Mouse (Mus musculus): ENCODE measurements around the gene Igf2bp2. TPM values are rescaled to one million over a fixed set of nuclear protein-coding genes. Genes with fewer than 3 reads are reported as not detected.

Gene Igf2bp2
- polyA plus RNA-seq, 1 experiment from 2014 or later: 102 TPM

DNA sequence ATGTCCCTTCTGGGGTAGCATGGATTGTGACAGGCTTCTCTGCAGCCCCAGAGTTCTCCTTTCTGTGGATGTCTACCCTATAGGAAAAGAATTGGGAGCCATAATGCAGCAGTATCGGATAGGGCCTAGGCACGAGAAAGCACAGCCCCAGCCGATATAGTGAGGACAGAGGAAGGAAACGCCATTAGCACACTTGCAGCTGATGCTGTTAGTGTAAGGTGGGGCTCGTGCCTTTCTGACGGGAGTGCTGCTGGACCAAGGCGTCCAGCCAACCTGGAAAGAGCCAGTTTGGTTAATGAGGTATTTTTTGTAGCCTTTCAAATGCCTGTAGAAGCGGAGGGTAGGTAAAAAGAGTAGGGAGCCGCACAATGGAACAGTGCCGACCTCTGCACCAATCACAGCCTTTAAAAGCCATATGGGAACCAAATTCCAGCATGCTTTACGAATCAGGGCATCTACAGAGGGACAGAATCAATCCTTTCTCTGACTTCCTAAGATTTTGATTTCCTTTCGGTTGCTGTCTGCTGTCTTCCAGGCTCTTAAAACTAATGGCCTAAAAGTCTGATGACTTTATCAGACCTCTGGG lies 82.9 kb downstream of the Igf2bp2 start:
- H3K4me3 ChIP-seq (ENCODE audit: low read depth, low read length): no peak overlapping the region
- ATAC-seq (replicated peaks; ENCODE audit: insufficient number of reproducible peaks, low FRiP score, low TSS enrichment): no peak
- H3K27me3 ChIP-seq (ENCODE audit: control insufficient read depth, insufficient read depth, low read length): no peaks in the 10 kb centered on the region
- H3K9me3 ChIP-seq (replicated peaks; ENCODE audit: control insufficient read depth, low read length): no peaks in the 10 kb centered on the region
- H3K4me1 ChIP-seq (ENCODE audit: control insufficient read depth, insufficient read depth, low read length): 0 out of 2 replicates have a peak, but pooled peaks cover 4% of the 10 kb centered on the region
- H3K36me3 ChIP-seq (ENCODE audit: control insufficient read depth, insufficient read depth, low read length): peaks cover 26% of the 10 kb centered on the region
- no peak overlapping the region for H3K4me2 ChIP-seq
- 84% methylated on average over 12 of the region's 12 CpGs for WGBS (ENCODE audit: insufficient replicate concordance)
- H3K9ac ChIP-seq (ENCODE audit: low read depth, low read length): no peak overlapping the region
- H3K27ac ChIP-seq (ENCODE audit: low read depth, low read length): no peak overlapping the region

DNA sequence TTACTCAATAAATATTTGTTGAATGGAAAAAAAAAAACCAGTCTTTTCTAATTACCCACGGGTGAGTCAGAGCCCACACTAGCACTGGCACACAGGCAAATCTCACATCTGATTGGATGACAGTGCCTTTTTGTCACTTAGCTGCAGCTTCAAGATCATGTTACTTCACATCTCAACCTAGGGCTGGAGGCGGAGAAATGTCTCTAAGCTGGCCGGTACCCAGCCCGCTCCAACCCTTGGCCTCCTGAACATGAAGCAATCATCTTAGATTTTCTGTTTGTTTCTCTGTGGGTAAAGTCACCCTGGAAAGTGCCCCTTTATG lies 86.5 kb downstream of the Igf2bp2 start:
- no peak overlapping the region for H3K4me2 ChIP-seq
- ATAC-seq (replicated peaks; ENCODE audit: insufficient number of reproducible peaks, low FRiP score, low TSS enrichment): no peak
- H3K9me3 ChIP-seq (replicated peaks; ENCODE audit: control insufficient read depth, low read length): no peaks in the 10 kb centered on the region
- 53% methylated on average over 4 of the region's 4 CpGs for WGBS (ENCODE audit: insufficient replicate concordance)
- H3K4me3 ChIP-seq (ENCODE audit: low read depth, low read length): no peak overlapping the region
- peaks cover 23% of the 10 kb centered on the region for H3K36me3 ChIP-seq (ENCODE audit: control insufficient read depth, insufficient read depth, low read length)
- 0 out of 2 replicates have a peak, but pooled peaks cover 4% of the 10 kb centered on the region for H3K4me1 ChIP-seq (ENCODE audit: control insufficient read depth, insufficient read depth, low read length)
- H3K27ac ChIP-seq (ENCODE audit: low read depth, low read length): no peak overlapping the region
- no peaks in the 10 kb centered on the region for H3K27me3 ChIP-seq (ENCODE audit: control insufficient read depth, insufficient read depth, low read length)
- H3K9ac ChIP-seq (ENCODE audit: low read depth, low read length): no peak overlapping the region

DNA sequence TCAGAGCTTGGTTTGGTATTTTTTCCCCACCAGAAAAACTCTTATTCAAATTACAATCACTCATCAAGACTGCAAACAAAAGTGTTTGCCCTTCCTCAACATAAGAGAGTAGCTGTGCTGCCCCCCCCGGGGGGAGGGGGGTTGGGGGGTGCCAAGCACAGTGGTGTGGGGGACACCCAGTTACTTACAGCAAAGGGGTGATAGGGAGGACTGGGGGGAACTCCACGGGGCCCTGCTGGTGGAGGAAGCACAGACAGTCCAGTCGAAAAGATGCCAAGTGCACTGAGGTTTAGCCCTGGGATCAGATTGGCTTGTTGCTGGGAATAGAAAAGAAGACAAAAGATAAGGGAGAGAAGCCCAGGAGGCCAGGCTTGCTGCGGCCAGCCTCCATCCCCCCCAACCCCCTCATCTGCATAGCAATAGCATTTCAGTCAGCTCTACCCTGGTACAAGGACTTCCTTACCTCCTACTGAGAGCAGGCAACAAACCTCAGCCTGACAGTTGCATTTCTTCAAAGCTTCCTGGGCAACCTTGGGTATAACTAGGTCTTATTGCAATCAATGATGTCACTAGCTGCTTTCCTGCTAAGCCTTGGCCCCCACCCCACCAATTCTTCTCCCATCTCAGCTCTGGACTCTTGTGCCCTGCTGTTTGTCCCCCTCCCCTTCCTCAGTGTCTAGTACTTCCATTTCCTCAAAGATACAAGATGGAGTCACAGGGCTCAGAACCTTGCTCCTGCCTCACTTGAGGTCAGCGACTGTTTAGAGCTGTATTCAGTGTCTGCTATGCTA lies 87.1 kb downstream of the Igf2bp2 start:
- ATAC-seq (replicated peaks; ENCODE audit: insufficient number of reproducible peaks, low FRiP score, low TSS enrichment): no peak
- Histone ChIP-seq H3K4me1 (ENCODE audit: control insufficient read depth, insufficient read depth, low read length) (0 out of 2 replicates have a peak, but pooled peaks cover 4% of the 10 kb centered on the region), H3K4me3 (ENCODE audit: low read depth, low read length) (no peak overlapping the region), H3K4me2 (no peak overlapping the region), H3K9me3 (replicated peaks; ENCODE audit: control insufficient read depth, low read length) (no peaks in the 10 kb centered on the region), H3K27me3 (ENCODE audit: control insufficient read depth, insufficient read depth, low read length) (no peaks in the 10 kb centered on the region), H3K27ac (ENCODE audit: low read depth, low read length) (no peak overlapping the region), H3K36me3 (ENCODE audit: control insufficient read depth, insufficient read depth, low read length) (peaks cover 21% of the 10 kb centered on the region), H3K9ac (ENCODE audit: low read depth, low read length) (no peak overlapping the region)
- 26% methylated on average over 5 of the region's 5 CpGs for whole genome bisulfite sequencing (ENCODE audit: insufficient replicate concordance)

DNA sequence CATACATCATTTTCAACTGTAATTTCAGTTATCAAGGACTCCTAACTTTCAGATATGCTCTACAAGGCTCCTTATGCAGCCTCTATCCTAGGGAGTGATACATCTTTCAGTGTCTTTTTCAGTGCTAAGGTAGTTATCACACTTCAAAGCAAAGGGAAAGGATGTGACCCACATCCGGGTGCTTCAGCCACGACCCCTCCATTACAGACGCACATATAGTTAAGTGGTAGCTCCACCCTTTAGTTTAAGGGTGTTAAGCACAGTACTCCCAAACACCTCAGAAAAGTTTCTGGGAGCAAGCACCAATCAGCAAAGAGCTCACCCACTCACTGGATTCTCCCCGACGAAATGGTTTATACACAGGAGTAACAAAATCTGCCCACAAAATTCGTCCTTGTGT lies 88.0 kb downstream of the Igf2bp2 start:
- H3K27me3 ChIP-seq (ENCODE audit: control insufficient read depth, insufficient read depth, low read length): no peaks in the 10 kb centered on the region
- no peak for ATAC-seq (replicated peaks; ENCODE audit: insufficient number of reproducible peaks, low FRiP score, low TSS enrichment)
- H3K4me3 ChIP-seq (ENCODE audit: low read depth, low read length): no peak overlapping the region
- no peaks in the 10 kb centered on the region for H3K9me3 ChIP-seq (replicated peaks; ENCODE audit: control insufficient read depth, low read length)
- H3K4me1 ChIP-seq (ENCODE audit: control insufficient read depth, insufficient read depth, low read length): 0 out of 2 replicates have a peak, but pooled peaks cover 4% of the 10 kb centered on the region
- H3K36me3 ChIP-seq (ENCODE audit: control insufficient read depth, insufficient read depth, low read length): peaks cover 20% of the 10 kb centered on the region
- H3K27ac ChIP-seq (ENCODE audit: low read depth, low read length): no peak overlapping the region
- no peak overlapping the region for H3K9ac ChIP-seq (ENCODE audit: low read depth, low read length)
- WGBS (ENCODE audit: insufficient replicate concordance): 77% methylated on average over 6 of the region's 6 CpGs
- H3K4me2 ChIP-seq: no peak overlapping the region

DNA sequence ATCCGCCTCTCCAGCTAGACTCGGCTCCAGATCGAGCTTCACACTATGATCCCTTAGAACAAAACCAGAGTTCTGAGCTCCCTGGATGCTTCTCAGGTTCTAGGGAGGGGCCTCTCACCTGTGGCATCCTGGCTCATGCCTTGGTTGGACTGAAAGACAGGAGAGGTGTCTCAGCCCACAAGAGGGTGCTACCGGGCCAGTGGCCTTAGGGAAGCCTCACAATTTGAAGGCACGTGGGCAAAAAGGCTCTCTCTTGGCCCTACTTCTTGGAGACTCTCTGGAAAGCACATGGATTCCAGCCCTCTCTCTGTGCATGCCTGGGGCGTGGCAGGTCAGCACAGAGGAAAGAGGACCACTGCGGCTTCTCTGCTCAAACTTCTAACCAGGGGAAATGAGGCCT lies 91.7 kb downstream of the Igf2bp2 start:
- ATAC-seq (replicated peaks; ENCODE audit: insufficient number of reproducible peaks, low FRiP score, low TSS enrichment): no peak

DNA sequence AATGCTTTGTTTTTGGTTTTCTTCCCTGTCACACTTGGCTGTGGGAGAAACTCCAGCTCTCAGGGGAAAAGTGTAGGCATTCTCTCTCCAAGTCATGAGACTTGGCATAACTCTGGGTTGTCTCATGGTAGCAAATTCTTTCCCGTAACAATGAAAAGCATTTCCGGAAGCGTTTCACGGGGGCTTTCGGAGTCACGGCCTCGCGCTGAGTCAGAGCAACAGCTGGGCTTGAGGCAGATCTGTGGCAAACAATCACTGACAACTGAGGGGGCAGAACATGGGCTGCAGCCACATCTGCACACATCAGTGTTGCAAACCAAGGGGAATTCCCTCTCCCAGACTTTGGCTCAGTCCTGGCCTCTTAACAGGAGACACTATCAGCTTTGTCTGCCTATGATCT lies 95.7 kb downstream of the Igf2bp2 start:
- ATAC-seq (replicated peaks; ENCODE audit: insufficient number of reproducible peaks, low FRiP score, low TSS enrichment): no peak
- Histone ChIP-seq H3K4me3 (ENCODE audit: low read depth, low read length) (no peak overlapping the region), H3K4me2 (no peak overlapping the region), H3K9ac (ENCODE audit: low read depth, low read length) (no peak overlapping the region), H3K27me3 (ENCODE audit: control insufficient read depth, insufficient read depth, low read length) (no peaks in the 10 kb centered on the region), H3K27ac (ENCODE audit: low read depth, low read length) (no peak overlapping the region), H3K36me3 (ENCODE audit: control insufficient read depth, insufficient read depth, low read length) (peaks cover 37% of the 10 kb centered on the region), H3K9me3 (replicated peaks; ENCODE audit: control insufficient read depth, low read length) (no peaks in the 10 kb centered on the region), H3K4me1 (ENCODE audit: control insufficient read depth, insufficient read depth, low read length) (no peaks in the 10 kb centered on the region)
- 89% methylated on average over 8 of the region's 8 CpGs for WGBS (ENCODE audit: insufficient replicate concordance)

More for the DNA sequence above, 91.7 kb downstream of the Igf2bp2 start:
- Histone ChIP-seq H3K4me1 (ENCODE audit: control insufficient read depth, insufficient read depth, low read length) (0 out of 2 replicates have a peak, but pooled peaks cover 4% of the 10 kb centered on the region), H3K4me2 (no peak overlapping the region), H3K27ac (ENCODE audit: low read depth, low read length) (no peak overlapping the region), H3K9ac (ENCODE audit: low read depth, low read length) (no peak overlapping the region), H3K36me3 (ENCODE audit: control insufficient read depth, insufficient read depth, low read length) (peaks cover 29% of the 10 kb centered on the region), H3K27me3 (ENCODE audit: control insufficient read depth, insufficient read depth, low read length) (no peaks in the 10 kb centered on the region), H3K9me3 (replicated peaks; ENCODE audit: control insufficient read depth, low read length) (no peaks in the 10 kb centered on the region), H3K4me3 (ENCODE audit: low read depth, low read length) (no peak overlapping the region)
- 78% methylated on average over 7 of the region's 7 CpGs for WGBS (ENCODE audit: insufficient replicate concordance)

DNA sequence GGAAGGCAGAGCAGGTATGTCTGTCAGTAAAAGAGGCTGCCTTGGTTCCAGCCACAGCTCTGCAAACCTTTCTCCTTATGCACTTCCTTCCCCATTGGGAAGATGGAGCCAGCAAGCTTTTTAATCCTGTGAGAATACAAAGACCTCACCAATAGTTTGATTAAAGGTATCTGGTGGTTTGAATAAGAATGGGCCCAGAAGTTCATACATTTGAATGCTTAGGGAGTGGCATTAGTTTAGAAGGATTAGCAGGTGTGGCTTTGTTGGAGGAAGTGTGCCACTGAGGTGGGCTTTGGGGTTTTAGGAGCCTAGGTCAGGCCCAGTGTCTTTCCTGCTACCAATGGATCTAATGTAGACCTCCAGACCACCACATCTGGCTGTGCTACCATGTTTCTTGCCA lies 97.6 kb downstream of the Igf2bp2 start:
- peaks cover 55% of the 10 kb centered on the region for H3K36me3 ChIP-seq (ENCODE audit: control insufficient read depth, insufficient read depth, low read length)
- H3K27ac ChIP-seq (ENCODE audit: low read depth, low read length): no peak overlapping the region
- H3K9me3 ChIP-seq (replicated peaks; ENCODE audit: control insufficient read depth, low read length): no peaks in the 10 kb centered on the region
- H3K4me2 ChIP-seq: no peak overlapping the region
- no peak overlapping the region for H3K4me3 ChIP-seq (ENCODE audit: low read depth, low read length)
- H3K9ac ChIP-seq (ENCODE audit: low read depth, low read length): no peak overlapping the region
- no peak for ATAC-seq (replicated peaks; ENCODE audit: insufficient number of reproducible peaks, low FRiP score, low TSS enrichment)
- H3K4me1 ChIP-seq (ENCODE audit: control insufficient read depth, insufficient read depth, low read length): no peaks in the 10 kb centered on the region
- no peaks in the 10 kb centered on the region for H3K27me3 ChIP-seq (ENCODE audit: control insufficient read depth, insufficient read depth, low read length)

DNA sequence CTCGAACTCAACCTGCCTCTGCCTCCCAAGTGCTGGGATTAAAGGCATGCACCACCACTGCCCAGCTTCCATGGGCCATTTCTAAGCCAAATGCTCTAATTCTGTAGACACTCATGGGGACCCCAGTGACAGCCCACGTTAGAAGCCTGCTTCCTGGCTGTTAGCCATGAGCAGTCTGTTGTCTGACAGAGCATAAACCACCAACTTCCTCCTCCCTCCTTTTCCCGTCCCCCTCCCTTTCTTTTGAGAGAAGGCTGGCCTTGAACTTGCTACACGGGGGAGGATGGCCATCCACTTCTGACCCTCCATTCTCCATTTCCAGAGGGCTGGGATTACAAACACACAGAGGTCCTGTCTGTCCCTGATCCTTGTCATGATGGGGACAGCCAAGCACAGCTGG lies 100.8 kb downstream of the Igf2bp2 start:
- no peak for ATAC-seq (replicated peaks; ENCODE audit: insufficient number of reproducible peaks, low FRiP score, low TSS enrichment)
- WGBS (ENCODE audit: insufficient replicate concordance): 78% methylated on average over 4 of the region's 4 CpGs
- Histone ChIP-seq H3K9me3 (replicated peaks; ENCODE audit: control insufficient read depth, low read length) (no peaks in the 10 kb centered on the region), H3K27ac (ENCODE audit: low read depth, low read length) (no peak overlapping the region), H3K36me3 (ENCODE audit: control insufficient read depth, insufficient read depth, low read length) (peaks cover 47% of the 10 kb centered on the region), H3K4me1 (ENCODE audit: control insufficient read depth, insufficient read depth, low read length) (no peaks in the 10 kb centered on the region), H3K4me3 (ENCODE audit: low read depth, low read length) (no peak overlapping the region), H3K4me2 (no peak overlapping the region), H3K9ac (ENCODE audit: low read depth, low read length) (no peak overlapping the region), H3K27me3 (ENCODE audit: control insufficient read depth, insufficient read depth, low read length) (no peaks in the 10 kb centered on the region)
